Mouse (Mus musculus): ENCODE data around the gene Cd5.

Cd5 gene

GRCm38 (mm10) chr19:10738811-10739210, at the start of gene Cd5:
Cd5 (minus strand) TSS chr19:10739002.
- DNase-seq (ENCODE audit: low read depth) = peak; percentile 53

GRCm38 (mm10) chr19:10788242-10788641, 49.4 kb upstream of the Cd5 start:
- no peak for DNase-seq (ENCODE audit: low read depth)

DNA sequence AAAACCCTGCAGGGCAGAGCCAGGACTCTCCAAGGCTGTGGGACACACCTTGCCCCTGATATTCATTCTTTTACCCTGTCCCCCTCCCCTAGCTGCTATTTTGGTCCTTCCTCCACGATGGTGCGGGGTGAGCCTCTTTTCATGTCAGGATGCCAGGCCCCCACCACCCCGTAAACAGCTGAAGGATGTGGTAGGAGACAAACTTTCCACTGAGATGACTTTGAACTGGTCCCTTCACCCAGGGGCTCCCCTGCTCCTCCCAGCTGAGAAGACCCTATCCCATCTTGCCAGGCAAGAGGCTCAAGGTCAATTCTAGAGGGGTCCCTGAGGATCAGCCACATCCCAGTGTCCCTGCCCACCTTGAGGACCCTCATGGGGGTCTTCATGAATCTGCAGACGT, 48.6 kb upstream of the Cd5 start:
- no peak for DNase-seq (ENCODE audit: low read depth)

- DNase-seq (ENCODE audit: low read depth) = no peak
These were observed 48.0 kb upstream of the Cd5 start for GRCm38 (mm10) chr19:10786753-10787152.

GRCm38 (mm10) chr19:10784796-10785459, 46.1 kb upstream of the Cd5 start:
- DNase-seq (ENCODE audit: low read depth) = no peak

GRCm38 (mm10) chr19:10784061-10784460, 45.3 kb upstream of the Cd5 start:
- no peak for DNase-seq (ENCODE audit: low read depth)

GRCm38 (mm10) chr19:10783168-10783567, 44.4 kb upstream of the Cd5 start:
- DNase-seq (ENCODE audit: low read depth) = no peak

- peak; percentile 16 for DNase-seq (ENCODE audit: low read depth)
These were observed 42.8 kb upstream of the Cd5 start for GRCm38 (mm10) chr19:10781641-10782040.

DNA sequence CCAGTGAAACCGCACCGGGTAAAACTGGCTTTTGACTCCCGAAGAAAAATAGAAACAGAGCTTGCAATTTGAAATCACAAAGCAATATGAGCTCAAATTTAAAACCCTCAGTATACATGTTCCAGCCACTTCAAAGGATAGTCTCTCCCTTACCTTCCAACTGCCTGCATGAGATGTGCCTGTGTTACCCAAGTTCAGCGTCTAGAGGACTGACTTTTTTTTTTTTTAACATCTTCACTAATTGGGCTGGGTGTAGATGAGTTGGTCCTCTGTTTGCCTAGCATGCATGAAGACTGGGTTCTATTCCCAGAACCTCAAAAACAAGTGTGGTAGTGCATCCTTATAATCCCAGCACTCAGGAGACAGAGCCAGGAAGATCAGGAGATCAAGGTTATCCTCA, 38.1 kb upstream of the Cd5 start:
- DNase-seq (ENCODE audit: low read depth) = no peak

DNA sequence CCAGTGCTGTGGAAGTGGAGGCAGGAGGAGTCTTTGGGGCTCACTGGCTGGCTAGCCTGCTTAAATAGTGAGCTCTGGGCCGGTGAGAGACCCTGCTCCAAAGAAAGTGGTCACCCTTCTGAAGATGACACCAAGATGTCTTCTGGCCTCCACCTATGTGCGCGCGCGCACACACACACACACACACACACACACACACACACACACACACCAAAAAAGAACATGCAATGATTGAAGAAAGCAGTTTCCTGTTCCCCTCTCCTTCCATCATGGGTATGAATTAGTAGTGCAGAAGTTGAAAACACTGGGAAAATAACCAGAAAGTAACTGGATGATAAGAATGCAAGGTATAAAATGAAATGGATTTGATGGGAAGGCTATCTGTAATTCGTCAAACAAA, 35.3 kb upstream of the Cd5 start:
- no peak for DNase-seq (ENCODE audit: low read depth)

GRCm38 (mm10) chr19:10773384-10773783, 34.6 kb upstream of the Cd5 start:
- DNase-seq (ENCODE audit: low read depth) = no peak

- DNase-seq (ENCODE audit: low read depth) = no peak
These were observed 34.1 kb upstream of the Cd5 start for GRCm38 (mm10) chr19:10772866-10773265.

- DNase-seq (ENCODE audit: low read depth) = no peak
These were observed 33.2 kb upstream of the Cd5 start for GRCm38 (mm10) chr19:10771995-10772394.

DNA sequence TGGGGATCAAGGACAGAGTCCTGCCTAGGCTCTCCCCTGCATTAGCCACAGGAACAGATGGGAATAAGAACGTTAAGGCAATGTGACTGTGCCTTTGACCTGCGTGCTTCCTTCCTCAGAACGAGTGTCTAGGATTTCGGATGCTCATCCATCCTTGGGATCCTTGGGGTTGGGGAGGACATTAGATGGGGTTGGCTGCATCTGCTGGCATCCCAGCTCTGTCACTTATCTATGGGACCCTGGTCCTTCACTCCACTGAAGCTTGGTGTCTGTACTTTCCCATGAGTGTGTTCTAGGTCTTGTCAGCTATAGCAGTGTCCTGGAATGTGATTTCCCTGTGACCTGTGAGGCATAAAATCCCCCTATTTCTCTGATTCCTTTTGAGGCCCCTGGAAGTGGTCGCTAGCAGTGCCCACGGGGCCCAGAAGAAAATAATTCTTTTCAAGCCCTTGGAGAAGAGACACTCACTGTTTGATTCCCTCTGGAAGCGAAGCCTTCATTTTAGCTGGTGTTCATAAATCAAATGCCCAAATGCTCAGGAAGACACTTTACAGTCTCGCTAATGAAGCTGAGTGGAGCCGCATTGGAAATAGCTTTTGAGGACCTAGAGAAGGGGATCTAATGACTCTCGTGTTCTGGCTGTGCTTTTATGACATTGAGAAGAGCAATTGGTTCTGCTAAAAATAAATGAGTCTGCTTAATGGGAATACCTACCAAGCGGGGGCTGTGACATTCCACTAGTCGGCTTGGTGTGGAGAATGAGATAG, 30.8 kb upstream of the Cd5 start:
- no peak for DNase-seq (ENCODE audit: low read depth)

GRCm38 (mm10) chr19:10768694-10769428, 30.1 kb upstream of the Cd5 start:
- DNase-seq (ENCODE audit: low read depth) = no peak

- no peak for DNase-seq (ENCODE audit: low read depth)
These were observed 28.8 kb upstream of the Cd5 start for GRCm38 (mm10) chr19:10767631-10768030.

DNA sequence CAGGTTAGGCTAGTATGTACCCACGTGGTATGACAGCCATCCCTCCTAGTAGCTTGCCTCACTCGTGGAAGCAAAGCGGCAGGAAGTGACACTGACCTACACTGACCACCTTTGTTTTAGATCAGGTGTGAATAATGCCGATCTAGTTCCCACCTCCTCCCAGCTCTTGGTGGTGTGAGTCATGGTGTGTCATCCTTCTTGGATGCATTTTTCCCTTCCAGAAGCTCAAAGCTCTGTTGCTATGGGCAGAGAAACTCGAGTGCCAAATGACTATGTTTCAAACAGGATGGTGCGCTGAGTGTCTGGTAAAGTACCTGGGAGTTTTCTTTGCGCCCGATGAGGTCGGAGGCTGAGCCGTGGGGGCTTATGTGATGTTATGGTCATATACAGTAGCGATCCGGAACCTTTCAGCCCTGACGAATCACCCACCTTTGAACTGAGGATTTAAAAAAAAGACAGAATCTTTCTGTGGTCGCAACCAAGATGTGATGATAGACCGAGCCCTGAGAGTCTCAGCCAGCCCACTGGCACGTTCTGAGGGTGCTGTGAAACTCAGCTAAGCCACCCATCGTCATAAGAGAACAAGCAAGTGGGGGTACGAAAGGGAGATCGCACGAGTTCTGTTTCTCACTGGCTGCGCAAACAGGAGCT, 24.7 kb upstream of the Cd5 start:
- no peak for DNase-seq (ENCODE audit: low read depth)

GRCm38 (mm10) chr19:10762468-10762867, 23.7 kb upstream of the Cd5 start:
- DNase-seq (ENCODE audit: low read depth) = no peak

DNA sequence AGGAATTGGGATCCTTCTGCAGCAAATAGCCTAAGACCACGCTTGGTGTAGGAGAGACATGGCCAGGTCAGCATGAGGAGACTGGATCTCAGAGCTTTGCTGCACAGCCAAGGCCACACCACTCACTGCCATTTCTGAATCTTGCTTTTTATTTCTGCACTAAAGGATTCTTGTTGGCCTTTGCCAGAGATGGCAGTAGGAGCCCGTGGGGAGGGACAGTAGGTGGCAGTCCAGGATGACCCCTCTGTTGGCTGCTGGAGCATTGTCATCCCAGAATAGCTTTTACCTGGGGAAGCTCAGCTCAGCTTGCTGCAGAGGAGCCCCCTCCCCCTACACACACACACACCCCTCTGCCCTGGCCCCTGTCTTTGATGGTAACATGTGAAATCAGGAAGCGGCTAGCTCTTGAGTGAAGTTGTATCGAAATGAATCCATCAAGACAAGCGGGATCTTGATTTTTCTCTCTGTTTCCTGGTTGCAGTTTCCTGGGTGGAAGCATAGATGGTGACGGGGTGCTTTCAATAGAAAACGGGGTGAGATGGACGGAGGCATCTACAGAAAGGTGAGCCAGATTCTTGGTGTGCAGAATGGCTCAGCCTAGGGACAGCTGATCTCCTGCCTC, 23.1 kb upstream of the Cd5 start:
- DNase-seq (ENCODE audit: low read depth) = no peak

- no peak for DNase-seq (ENCODE audit: low read depth)
These were observed 21.4 kb upstream of the Cd5 start for GRCm38 (mm10) chr19:10759983-10760831.

- DNase-seq (ENCODE audit: low read depth) = no peak
These were observed 20.7 kb upstream of the Cd5 start for GRCm38 (mm10) chr19:10759525-10759924.

Measured in 416B (cell line).